Mouse (Mus musculus): ENCODE measurements around the gene Txndc5.

The Txndc5 gene

GRCm38 (mm10) chr13:38528687-38529294 lies at the start of gene Txndc5:
Gene Txndc5 (minus strand): TSS chr13:38528824.
- DNase-seq (ENCODE audit: low spot score) = no peak

GRCm38 (mm10) chr13:38574668-38575067 lies 46.0 kb upstream of the Txndc5 start:
- DNase-seq (ENCODE audit: low spot score) = no peak

- no peak for DNase-seq (ENCODE audit: low spot score)
Observed at GRCm38 (mm10) chr13:38573281-38573680, 44.7 kb upstream of the Txndc5 start.

GRCm38 (mm10) chr13:38565245-38565644 lies 36.6 kb upstream of the Txndc5 start:
- DNase-seq (ENCODE audit: low spot score) = no peak

GRCm38 (mm10) chr13:38554611-38555010 lies 26.0 kb upstream of the Txndc5 start:
- no peak for DNase-seq (ENCODE audit: low spot score)

GRCm38 (mm10) chr13:38554210-38554609 lies 25.6 kb upstream of the Txndc5 start:
- no peak for DNase-seq (ENCODE audit: low spot score)

GRCm38 (mm10) chr13:38548681-38549080 lies 20.1 kb upstream of the Txndc5 start:
- peak; percentile 66 for DNase-seq (ENCODE audit: low spot score)

- DNase-seq (ENCODE audit: low spot score) = no peak
Observed at GRCm38 (mm10) chr13:38547717-38548116, 19.1 kb upstream of the Txndc5 start.

- no peak for DNase-seq (ENCODE audit: low spot score)
Observed at GRCm38 (mm10) chr13:38546754-38547153, 18.1 kb upstream of the Txndc5 start.

GRCm38 (mm10) chr13:38545460-38545859 lies 16.8 kb upstream of the Txndc5 start:
- DNase-seq (ENCODE audit: low spot score) = no peak

GRCm38 (mm10) chr13:38544769-38545445 lies 16.3 kb upstream of the Txndc5 start:
- DNase-seq (ENCODE audit: low spot score) = no peak

GRCm38 (mm10) chr13:38543455-38544125 lies 15.0 kb upstream of the Txndc5 start:
- DNase-seq (ENCODE audit: low spot score) = no peak

GRCm38 (mm10) chr13:38539192-38539900 lies 10.7 kb upstream of the Txndc5 start:
- no peak for DNase-seq (ENCODE audit: low spot score)

GRCm38 (mm10) chr13:38537521-38537920 lies 8.9 kb upstream of the Txndc5 start:
- no peak for DNase-seq (ENCODE audit: low spot score)

GRCm38 (mm10) chr13:38534731-38535130 lies 6.1 kb upstream of the Txndc5 start:
- DNase-seq (ENCODE audit: low spot score) = no peak

- DNase-seq (ENCODE audit: low spot score) = no peak
Observed at GRCm38 (mm10) chr13:38534016-38534415, 5.4 kb upstream of the Txndc5 start.

- DNase-seq (ENCODE audit: low spot score) = no peak
Observed at GRCm38 (mm10) chr13:38533461-38533860, 4.8 kb upstream of the Txndc5 start.

- no peak for DNase-seq (ENCODE audit: low spot score)
Observed at GRCm38 (mm10) chr13:38531498-38531897, 2.9 kb upstream of the Txndc5 start.

GRCm38 (mm10) chr13:38529576-38529975 lies 952 bp upstream of the Txndc5 start:
- no peak for DNase-seq (ENCODE audit: low spot score)

GRCm38 (mm10) chr13:38527797-38528650 lies 600 bp downstream of the Txndc5 start:
- DNase-seq (ENCODE audit: low spot score) = peak; percentile 78

GRCm38 (mm10) chr13:38527041-38527796 lies 1.4 kb downstream of the Txndc5 start:
- DNase-seq (ENCODE audit: low spot score) = no peak

Measured in testis, postnatal 14 days (tissue).